Mouse (Mus musculus): Measurements from ENCODE around the gene Mast4.

The Mast4 gene

DNA sequence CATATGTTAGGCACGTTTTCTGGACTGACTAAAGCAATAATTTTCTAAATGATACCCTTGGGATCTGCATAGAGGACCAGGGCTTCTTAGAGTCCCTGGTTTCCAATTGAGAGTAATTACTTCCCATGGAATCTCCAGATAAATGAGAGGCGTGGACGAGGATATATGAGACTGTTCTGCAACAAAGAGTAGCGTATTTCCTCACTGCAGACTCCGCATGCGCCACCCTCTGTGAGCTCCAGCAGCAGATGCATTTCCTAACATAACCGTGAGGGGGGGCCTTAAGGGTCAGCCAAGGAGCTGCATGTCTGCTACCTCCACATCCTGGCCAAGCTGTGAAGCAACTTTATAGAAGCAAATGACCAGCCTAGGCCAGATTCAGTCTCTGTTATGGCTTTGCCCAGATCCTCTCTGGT, 559.5 kb downstream of the Mast4 start:
- DNase-seq: no peak

DNA sequence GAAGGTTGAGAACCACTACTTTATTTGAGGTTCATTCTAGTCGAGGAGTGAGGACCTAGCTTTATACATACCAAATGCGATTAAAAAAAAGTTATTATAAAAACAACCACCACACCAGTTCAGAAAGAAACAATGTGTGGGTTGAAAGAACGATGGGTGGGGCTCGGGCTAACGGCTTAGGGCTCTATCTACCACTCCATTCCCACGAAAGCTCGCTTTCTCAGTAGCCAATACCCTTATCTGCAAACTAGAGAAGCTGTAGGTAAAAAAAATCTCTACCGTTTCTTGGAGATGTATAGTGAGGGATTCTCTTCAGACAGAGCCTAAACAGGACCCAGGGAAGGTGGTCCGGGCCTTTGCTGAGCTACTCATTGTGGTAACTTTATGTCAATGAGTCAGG, 561.1 kb downstream of the Mast4 start:
- no peak for DNase-seq

DNA sequence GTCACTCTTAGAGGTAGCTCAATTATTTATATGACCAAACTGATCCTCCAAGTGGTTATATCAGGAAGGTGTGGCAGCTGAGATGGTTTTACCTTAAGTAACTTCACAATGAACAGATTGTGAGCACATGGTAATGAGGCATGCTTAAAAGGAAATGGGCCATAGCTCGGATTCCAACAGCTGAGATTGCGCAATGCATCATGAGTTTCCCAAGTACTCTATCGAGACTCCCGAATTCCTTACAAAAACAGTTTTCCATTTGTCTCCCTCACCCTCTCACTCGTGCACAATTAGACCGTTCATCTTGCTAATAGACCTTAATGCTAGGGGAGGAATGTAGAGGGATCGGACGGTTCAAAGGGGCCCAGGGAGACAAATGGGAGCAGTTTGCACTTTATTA, 564.1 kb downstream of the Mast4 start:
- no peak for DNase-seq

DNA sequence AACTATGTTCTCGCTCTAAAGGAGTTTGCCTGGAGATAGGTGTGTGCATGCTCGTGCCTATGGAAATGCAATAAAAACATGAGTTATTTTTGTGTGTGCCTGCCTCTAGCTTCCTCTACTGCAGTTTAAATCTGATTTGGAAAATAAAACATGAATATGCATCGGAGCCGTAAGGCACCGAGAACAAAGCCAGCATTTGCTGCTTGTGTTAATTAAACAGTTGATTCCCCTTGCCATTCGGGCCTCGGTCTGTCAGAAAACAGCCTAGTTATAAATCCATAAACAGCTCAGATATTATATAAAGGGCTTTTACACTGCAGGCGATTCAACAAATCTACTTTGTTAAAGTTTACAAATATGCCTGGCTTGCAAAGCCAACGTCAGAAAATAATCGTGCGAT, 565.8 kb downstream of the Mast4 start:
- DNase-seq: no peak

DNA sequence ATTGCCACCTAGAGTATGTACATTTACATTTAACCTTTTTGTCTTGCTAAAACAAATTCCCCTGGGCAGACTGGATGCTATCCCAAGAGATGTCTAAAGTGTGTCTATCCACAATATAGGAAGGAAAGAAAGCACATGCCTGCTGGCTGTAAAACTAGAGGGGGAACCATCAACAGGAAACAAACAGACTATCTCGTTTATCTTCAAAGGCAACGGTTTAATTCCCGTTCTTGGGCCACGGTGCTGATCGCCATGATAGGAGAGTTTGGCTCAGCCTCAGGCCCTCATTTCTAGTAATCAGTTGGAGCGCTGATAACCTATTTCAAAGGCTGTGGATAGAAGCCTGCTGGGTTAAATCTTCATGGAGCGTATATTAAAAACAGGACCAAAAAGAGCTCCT, 567.2 kb downstream of the Mast4 start:
- no peak for DNase-seq

DNA sequence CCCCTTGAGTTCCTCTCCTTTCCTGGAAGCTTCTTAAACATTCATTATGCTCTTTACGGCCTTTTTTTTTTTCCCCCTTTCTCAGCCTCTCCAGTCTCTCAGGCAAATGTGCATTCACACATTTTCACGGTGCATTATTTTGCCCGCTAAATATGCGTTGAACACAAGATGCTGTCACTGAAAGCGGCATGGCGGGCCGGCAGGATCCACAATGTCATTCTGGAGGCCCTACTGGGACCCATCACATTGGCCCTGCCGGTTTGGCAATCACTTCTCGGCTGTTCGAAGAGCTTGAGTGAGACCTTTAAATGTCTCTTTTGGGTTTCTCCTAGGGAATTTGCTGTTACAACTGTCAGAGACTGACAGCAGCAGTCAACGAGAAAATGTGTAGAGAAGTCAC, 569.1 kb downstream of the Mast4 start:
- DNase-seq: no peak

DNA sequence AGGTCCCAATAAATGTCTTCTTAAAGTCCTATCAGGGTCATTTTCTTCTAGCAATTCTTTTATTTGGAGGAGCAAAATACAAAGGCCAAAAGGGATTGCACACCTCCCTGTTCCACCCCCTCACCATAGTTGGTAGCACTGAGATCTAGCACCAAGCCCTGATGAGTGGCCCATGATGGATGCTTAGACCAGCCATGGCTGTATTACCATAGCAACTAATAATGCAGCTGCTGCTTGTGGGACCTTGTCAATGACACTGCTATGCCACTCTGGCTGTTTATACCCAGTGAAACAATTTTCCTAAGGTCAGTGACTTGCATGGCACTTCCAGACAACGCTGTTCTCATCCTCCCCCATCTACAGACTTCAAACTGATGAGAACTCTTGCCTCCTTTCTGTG, 570.1 kb downstream of the Mast4 start:
- DNase-seq: no peak

DNA sequence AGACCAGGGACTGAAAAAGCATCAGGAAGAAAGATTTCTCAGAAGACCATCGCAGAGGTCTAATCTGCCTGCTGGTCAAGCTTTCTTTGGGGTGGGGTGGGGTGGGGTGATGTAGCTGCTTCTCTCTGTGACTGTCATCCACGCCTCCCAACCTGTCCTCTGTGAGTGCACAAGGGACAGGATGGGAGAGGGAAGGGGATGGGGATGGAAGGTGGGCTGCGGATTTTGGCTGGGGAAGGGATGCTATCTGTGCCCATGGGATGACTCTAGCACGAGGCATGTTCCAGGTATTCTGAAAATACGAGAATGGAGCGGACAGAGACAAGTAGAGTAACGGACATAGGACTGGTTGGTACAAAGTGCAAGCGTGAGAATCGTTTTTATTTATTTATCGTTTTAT, 572.1 kb downstream of the Mast4 start:
- no peak for DNase-seq

DNA sequence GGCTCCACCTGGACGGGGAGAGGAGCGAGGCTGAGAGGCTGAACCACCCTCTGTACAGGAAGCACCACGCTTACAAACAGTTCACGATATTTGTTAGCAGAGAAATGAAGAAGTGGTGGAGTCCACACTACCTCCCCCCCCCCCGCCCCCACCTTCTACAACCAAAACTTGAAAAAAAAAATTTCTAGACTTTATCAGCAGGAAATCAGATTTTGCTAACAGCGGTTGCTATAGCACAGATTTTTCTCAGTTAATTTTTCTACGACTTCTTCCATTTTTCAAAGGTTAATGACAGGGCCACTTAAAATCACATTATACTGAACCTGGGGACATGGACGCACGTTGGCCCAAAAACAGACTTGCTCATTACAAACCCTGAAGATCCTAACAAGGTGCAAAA, 572.9 kb downstream of the Mast4 start:
- no peak for DNase-seq

DNA sequence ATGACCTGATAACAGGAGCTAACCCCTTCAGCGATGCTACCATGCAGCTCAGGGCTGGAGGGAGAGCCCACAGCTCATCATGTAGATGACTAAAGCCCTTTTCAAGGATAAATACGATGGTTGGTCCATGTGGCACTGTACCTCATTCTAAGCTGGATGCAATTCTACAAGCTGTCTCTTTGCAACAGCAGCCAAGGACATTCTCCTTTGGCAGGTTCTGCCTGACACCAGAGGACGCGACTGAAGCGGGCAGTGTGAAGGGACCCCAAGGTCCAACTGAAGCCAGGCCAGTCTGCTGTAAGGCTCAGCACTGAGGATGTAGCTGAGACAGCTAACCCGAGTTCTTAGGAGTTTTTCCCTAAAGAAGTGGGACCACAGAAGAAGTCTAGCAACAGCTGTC, 576.3 kb downstream of the Mast4 start:
- no peak for DNase-seq

DNA sequence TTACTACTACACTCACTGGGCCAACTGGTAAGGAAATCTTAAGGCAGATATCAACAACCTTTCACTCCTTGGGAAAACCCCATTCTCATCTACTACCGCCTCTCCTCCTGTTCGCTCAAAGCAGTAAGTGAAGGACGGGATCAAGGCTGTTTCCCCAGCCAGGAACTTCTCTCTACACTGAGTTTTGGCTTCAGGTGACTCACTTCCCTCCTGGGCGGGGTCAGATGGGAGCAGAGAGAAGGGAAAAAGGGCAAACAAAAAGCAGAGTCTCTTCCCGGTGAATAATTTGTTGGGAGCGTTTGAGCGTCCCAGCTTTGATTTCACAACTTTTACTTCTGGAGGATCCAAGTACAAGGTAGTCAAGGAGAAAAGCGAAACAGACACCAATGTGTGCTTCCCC, 578.2 kb downstream of the Mast4 start:
- no peak for DNase-seq

DNA sequence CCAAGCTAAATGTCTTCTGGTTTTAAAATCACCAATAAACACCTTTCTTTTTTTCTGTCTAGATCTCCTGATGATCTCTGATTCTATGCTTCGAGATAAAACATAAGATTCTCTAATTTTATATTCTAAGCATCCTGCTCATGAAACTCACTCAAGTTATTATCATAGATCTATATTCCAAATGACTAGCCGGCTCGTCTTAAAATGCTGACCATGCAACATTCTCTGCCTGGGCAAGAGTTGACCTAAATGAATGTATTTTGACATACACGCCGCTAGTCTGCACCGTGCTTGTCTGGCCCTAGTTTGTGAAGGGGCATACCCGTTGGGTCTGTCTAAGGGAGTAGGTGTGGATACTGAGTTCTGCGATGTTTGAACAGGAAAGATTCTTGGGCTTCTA, 579.2 kb downstream of the Mast4 start:
- no peak for DNase-seq

DNA sequence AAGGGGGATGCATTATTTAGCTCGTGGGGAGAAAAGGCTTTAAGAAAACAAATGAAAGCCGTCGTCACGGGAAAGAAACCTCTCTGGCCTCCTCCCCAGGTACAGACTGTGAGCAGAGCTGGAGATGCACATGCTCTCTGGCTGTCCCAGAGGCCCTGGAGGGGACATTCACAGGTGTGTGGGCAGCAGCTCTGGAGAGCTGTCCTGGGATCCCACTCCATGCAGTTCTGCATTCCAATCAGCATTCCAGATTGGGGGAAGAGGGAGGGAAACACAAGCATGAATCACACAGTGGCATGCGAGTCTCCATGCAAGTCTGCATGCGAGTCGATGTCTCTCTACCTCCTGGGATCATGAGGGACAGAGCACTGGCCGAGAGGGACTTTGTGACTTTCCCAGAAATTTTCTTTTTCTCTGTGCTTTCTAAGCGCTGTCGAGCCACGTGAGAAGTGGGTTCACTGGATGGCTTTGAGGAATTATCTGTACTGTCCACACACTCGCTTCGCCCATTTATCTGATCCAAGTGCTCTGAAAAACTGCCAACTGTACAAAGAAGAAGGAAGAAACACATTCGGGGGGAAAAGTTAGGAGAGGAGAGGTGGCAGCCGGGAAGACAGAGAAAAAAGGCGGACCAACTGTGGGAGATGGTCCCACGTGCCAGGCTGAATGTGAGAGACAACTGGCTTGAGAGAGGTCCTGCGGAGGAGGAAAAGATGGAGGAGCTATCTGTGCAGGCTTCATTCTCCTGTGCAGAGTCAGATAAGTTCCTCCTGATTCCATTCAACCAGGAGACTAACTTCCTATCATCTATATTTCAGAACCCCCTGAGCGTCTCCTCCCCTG, 580.4 kb downstream of the Mast4 start:
- no peak for DNase-seq

DNA sequence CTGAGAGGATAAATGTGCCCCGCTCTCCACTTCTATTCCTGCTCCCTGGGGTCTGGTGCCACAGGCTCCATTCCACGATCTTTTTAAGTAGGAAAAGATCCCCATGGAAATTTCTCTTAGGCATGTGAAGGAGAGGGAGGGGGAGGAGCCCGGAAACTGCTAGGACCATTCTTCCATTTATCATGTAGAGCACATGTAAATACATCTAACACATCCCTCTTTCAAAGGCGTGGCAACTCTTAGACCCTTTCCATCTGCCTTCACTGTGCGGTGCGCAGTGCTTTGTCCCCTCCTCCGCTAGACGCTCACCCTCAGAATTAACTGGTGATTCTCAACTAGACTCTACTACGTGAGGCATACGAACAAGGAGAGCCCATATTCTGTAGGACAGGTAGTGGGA, 584.4 kb downstream of the Mast4 start:
- no peak for DNase-seq

DNA sequence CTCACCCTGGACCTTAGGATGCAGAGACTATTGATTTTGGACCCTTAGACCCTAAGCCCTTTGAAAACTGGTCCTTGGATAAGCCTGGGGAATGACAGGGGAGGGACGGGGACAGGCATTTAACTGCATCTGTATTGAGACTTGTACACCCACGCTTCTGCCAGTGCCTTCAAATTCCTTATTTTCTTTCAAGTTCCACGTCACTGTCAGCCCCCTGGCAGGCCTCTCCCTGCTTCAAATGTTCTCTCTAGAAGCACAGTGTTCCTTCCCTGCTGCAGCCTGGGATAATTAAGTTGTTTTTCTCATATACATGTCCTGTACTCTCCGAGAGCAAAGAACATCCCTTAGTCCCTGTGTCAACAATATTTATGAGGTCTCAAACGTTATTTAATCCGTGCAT, 585.1 kb downstream of the Mast4 start:
- DNase-seq: no peak

DNA sequence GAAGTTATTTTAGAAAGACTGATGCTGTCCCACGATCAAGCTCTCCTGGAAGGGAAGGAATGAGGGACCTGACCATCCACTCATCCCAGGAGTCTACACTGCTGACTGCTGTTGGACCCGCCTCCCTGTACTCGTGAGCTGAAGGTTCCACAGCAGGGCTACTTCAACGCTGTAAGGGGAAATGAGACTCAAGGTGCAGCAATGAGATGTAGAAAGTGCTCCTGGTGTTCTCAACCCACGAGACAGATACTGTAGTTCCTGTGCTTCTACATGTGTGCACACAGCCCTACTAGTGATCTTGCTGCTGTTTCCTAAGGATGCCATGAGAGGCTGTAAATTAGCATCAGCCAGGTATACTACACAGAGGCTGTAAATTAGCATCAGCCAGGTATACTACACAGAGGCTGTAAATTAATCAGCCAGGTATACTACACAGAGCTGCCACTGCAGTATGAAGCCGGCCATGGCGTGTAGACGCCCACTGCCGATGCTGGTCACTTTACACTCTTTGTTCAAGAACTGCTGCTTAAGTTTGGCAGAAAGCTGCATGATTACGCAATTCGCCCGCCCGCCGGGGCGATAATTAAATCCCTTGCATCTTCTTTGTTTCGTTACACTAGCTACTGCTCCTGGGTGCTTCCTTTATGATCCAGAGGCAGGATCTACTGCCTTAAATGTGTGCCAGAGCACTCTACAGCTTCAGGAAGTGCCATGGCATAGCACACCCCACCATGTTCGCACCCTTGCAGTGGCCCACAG, 587.3 kb downstream of the Mast4 start:
- no peak for DNase-seq

DNA sequence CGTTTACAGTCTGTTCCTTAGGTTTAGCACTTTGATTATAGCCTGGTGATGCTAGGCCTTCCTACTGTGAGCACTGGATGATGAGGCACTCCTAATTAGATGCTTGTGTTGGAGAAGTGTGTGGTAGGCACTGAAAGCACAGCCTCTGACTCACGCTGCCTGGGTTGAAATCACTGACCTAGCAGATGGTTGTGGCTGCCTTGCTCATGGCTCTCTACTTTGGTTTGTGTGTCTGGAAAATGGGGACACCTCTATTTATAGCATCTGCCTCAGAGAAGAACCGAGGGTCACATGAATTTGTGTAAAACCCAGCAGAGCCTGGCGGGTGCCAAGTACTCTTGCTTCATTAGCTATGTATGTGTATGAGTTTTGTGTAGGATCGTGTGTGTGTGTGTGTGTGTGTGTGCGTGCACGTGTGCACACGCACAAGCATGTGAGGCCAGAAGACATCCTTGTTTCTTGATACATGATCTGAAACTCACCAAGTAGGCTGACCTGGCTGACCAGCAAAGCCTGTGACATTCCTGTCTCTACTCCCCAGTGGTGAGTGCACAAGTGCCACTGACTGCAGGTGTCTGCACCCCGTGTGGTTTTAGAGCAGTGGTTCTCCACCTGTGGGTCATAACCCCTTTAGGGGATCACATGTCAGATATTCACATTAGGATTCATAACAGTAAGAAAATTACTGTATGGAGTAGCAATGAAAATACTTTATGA, 588.5 kb downstream of the Mast4 start:
- no peak for DNase-seq

DNA sequence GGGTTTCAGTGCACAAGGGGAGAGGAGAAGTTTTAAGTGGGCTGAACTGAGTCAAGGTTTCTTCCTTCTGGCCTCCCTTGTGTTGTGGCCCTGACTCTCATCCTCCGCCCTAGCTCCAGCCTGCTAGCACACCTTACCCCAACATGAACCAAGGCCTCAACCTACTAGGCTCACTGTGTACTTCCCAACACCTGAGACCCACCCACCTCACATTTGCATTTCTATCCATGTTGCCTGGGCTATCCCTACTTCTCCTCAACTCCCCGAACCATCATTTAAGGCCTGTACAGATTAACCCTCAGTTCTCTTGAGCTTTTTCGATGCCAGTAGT, 589.1 kb downstream of the Mast4 start:
- DNase-seq: no peak

DNA sequence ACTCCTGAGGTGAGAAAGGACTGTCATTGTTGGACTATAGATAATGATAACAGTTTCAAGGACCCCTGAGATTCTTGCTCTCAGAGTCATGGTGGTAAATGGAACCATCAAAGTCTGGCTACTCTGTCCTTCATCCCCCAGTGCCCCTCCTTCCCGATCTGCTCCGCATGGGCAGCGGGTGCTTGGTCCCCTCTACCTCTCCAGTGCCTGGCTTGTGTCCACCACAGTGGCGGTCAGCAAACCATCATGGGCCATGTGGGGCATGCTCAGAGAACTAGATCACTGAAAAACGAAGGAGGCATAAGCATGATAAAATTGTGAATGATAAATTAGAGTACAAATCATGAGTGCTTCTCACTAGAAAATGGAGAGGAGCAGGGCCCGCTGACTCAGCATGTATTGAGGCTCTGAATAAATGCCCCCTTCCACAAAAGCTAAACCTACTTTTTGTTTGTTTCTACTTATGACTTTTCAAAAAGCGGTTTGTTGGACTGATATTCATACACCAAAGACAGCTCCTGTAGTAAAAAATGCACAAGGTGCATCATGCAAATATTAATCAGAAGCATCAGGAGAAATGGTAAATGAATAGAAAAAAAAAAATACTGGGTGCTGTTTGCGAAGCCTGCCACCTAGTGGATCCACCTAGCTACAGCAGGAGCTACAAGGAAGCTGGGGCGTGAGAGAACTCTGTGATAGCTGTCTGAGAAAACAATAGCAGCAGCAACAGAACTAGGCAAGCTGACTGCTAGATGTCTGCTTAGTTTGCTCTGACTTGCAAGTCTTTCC, 589.6 kb downstream of the Mast4 start:
- DNase-seq: no peak

DNA sequence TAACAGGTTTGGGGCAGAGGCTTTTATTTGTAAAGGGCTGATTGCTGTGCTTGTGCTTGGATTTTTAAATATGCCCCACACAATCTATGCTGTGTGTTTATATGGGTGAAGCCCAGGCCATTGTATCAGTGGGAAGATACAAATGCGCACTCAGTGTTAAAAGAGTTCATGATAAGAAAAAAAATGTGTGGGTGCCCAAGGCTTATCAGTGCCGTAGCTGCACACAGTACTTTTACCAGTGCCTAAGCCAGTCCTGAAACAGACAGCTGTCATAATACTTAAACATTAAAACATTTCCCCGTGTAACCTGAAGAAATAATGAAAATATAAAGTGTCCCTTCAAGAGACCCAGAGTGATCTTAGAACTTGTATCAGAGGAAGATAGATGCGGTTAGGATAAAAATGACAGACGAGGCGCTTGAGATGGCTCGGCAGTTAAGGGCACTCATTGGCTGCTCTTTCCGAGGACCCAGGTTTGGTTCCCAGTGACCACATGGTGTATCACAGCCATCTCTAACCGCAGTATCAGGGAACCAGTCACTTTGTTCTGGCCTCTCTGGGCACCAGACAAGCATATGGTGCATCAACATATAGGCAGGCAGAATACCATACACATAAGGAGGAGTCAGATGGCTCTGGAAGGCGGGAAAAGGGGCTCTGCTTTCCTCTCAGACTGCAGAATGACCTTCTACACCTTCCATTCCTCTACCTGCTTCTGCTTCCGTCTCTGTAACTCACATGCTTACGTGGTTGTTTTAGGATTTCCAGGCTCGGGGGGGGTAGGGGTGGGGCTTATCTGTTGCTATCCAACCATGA, 594.4 kb downstream of the Mast4 start:
- DNase-seq: no peak

DNA sequence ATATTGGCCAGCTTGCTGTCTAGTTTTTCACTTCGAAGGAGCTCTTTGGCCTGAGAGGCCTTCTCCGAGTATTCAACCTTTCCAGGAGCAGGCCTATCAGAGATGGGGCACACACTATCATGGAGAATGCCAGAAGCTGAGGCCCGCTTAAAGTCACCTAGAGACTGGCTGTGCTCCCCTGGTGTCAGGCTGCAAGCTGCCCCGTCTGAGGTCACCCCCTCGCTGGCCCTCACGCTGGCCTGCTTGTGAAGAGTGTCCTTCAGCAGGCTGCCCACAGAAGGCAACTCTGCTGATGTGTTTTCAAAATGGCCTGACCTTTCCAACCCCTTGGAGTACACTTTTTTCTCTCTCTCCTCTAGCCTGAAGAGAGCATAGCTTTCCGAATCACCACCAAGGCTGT, 596.5 kb downstream of the Mast4 start:
- no peak for DNase-seq

DNA sequence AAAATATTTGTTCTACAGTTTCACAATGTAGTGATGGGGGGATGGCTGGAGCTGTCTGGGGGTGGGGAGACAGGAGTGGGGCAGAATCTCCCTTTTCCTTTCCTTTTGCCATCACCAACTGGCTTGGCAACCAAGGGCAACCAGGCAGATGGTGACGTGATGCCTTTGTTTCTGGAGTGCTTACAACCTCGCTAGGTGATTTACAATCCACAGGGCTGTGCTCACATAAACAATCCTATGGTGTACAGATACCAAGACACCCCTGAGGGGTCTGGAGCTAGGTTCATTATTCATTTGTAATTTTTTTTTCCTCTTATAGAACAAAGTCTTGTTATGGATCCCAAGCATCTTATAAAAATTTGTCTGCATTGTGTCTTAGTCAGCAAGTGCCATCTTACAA, 601.2 kb downstream of the Mast4 start:
- DNase-seq: no peak

All from cerebellum, adult 11-12 months (tissue).